Mouse (Mus musculus): ENCODE results near the gene Hdac11.

The Hdac11 gene

DNA sequence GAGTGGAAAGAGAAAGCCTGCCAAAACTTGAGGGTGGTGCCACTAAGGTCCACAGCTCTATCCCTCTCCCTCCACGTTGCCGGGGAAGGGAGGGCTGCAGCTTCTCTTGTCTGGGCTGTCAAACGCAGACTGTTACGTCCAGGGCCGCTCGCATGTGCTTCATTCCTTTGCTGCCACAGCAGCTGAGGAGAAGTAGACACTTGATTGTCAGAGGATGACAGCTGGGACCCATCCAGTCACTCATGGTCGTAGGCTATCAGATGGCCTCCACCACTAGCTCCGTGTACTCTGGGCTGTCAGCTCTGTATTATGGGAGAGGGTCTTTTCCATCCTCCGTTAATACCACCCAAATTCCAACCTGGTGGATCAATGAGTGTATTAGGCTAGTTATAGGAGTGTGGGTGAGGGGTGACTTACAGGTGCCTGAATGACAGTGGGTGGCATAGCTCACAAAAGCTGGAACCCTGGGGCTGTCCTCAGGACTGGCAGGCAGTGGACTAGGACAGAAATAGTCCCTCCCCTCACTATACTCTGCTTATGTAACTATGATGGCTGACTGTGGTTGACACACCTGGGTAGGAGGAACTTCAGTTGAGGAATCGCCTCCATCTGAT is 19.0 kb upstream of the Hdac11 start:
- no peak for DNase-seq (ENCODE audit: low spot score)

DNA sequence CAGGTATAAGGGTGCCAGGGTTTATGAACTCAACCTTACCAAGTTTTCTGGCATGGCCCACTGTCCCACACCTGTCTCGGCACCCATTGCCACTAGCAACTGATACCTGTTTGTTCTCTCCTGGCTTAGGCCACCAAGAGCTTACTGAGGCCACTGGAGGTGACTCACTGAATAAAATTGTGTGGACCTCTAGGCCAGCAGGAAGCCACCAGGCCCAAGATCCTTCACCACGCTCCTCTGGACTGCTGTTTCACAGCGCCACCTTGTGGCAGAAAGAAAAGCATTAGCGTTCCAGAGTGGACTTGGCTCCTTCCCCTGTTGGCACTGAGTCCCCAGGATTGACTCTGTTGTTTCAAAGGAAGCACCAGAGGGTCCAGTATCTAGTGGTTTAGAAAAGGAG is 16.6 kb upstream of the Hdac11 start:
- peak; percentile 54 for DNase-seq (ENCODE audit: low spot score)

- no peak for DNase-seq (ENCODE audit: low spot score)
These were observed 11.4 kb upstream of the Hdac11 start for GRCm38 (mm10) chr6:91145056-91145455.

GRCm38 (mm10) chr6:91145572-91145971 is 10.9 kb upstream of the Hdac11 start:
- DNase-seq (ENCODE audit: low spot score), result no peak

GRCm38 (mm10) chr6:91146443-91147151 is 9.9 kb upstream of the Hdac11 start:
- DNase-seq (ENCODE audit: low spot score), result no peak

- no peak for DNase-seq (ENCODE audit: low spot score)
These were observed 9.2 kb upstream of the Hdac11 start for GRCm38 (mm10) chr6:91147152-91147770.

- no peak for DNase-seq (ENCODE audit: low spot score)
These were observed 3.4 kb upstream of the Hdac11 start for GRCm38 (mm10) chr6:91152892-91153548.

DNA sequence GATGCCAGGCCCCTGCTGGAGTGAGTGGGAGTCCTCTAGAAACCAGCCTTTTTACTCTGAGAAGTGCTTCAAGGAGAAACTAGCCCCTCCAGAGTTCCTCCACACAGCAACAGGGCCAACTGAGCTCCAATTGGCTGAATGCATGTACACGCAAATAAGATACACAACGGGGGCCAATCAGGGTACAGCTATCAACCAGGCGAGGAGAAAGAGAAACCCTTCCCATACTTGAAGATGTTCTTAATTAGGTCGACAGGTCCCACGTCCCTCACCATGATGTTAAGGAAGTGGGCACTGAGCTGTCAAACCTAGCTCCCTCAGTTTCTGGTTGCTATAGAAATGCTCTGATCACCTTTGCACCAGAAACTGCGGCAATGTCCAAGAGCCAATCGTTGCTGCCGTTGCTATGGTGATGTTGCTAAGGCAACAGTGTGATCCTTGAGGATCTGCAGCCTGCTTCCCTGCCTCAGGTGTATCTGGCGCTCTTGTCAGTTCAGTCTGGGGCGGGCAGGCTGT is 2.9 kb upstream of the Hdac11 start:
- no peak for DNase-seq (ENCODE audit: low spot score)

DNA sequence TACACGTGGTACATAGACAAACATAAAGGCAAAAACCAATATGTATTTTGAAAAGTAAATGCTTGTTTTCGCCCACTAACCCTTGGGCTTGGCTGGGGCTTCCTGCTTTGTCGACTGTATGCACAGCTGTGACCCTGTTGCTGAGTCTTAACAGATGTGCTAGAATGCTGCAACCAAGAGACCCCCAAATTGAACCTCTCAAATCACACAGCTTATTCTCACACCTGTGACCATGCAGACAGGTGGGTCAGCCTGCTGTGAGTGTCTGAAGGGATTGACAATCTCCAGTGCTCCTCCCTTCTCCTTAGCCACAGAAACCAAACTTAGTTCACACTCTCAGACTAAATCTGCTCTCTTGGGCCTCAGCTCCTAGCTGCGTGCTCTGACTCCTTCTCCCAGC is 1.8 kb upstream of the Hdac11 start:
- DNase-seq (ENCODE audit: low spot score), result no peak

- no peak for DNase-seq (ENCODE audit: low spot score)
These were observed 1.2 kb upstream of the Hdac11 start for GRCm38 (mm10) chr6:91155286-91155685.

DNA sequence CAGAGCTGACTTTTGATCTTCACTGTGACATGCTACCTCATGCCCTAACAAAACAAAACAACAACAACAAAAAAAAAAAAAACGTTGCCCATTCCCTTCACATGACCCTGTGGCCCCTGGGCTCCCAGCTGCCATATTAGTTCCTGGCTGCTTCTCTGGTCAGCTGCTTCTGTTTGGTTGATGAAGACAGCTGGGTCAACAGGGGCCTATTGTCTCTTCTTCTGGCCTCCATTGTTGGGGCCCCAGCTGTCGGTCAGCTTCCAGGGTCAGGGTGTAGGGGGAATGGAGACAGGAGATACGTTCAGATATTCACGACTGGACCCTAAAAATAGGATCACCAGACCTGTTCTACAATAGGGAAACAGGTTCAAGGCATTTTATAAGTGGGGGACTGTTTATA is 403 bp upstream of the Hdac11 start:
- DNase-seq (ENCODE audit: low spot score), result no peak

DNA sequence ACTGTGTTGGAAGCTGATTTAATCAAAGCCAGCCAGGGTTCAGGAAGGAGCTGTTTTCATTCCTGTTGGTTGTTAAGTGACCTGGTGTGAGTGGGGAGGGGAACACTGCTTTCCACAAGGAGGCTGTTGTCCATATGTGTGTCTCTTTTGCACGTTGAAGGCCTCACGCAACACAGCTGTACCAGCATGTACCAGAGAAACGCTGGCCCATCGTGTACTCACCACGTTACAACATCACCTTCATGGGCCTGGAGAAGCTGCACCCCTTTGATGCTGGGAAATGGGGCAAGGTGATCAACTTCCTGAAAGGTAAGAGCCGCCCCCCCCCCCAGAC is 739 bp downstream of the Hdac11 start:
- no peak for DNase-seq (ENCODE audit: low spot score)

GRCm38 (mm10) chr6:91159047-91159446 is 2.6 kb downstream of the Hdac11 start:
- DNase-seq (ENCODE audit: low spot score), result no peak

DNA sequence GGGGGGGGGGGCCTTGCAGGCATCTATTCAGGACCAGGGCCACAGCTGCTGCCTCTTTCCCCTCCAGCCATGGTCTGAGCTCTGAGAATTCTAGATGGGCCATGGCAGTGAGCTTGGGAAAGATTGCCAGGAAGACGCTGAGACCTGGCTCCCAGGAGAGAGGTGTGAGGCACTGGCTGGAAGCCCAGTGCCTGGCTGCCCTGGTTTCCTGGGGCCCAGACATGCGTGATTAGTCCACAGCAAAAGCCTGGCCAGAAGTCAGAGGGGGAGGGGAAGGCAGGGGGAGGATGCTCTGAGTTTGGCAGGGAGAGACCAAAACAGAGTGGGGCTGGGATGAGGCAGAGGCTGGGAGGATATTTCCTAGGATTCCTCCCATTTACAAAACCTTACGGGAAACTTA is 3.9 kb downstream of the Hdac11 start:
- DNase-seq (ENCODE audit: low spot score), result peak; percentile 67

- DNase-seq (ENCODE audit: low spot score), result no peak
These were observed 4.5 kb downstream of the Hdac11 start for GRCm38 (mm10) chr6:91160976-91161375.

GRCm38 (mm10) chr6:91161506-91162235 is 5.2 kb downstream of the Hdac11 start:
- DNase-seq (ENCODE audit: low spot score), result no peak

DNA sequence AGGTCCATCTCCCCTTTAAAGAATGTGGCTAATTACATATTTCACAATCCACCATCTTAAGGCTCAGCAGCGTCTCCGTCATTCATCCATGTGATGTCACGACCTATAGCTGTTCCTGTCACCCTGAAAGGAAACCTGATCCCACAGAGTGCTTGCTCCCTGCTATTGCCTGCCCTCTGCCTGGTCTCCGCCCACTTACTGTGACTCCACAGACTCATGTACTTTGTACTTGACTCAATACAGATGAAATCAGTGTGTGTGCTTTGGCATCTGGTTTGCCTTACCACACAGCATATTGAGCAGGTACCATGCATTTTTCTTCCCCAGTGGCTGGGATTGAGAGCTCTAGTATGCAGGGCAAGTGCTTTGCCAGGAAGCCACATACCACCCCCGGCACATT is 5.8 kb downstream of the Hdac11 start:
- no peak for DNase-seq (ENCODE audit: low spot score)

- no peak for DNase-seq (ENCODE audit: low spot score)
These were observed 6.9 kb downstream of the Hdac11 start for GRCm38 (mm10) chr6:91163195-91163911.

- DNase-seq (ENCODE audit: low spot score), result no peak
These were observed 8.1 kb downstream of the Hdac11 start for GRCm38 (mm10) chr6:91164584-91164983.

- DNase-seq (ENCODE audit: low spot score), result peak; percentile 46
These were observed 8.7 kb downstream of the Hdac11 start for GRCm38 (mm10) chr6:91165210-91165609.

- DNase-seq (ENCODE audit: low spot score), result no peak
These were observed 11.4 kb downstream of the Hdac11 start for GRCm38 (mm10) chr6:91167828-91168227.

- no peak for DNase-seq (ENCODE audit: low spot score)
These were observed 12.7 kb downstream of the Hdac11 start for GRCm38 (mm10) chr6:91169129-91169528.

All from ovary, postnatal 36 days (tissue).